Mouse (Mus musculus): ENCODE measurements around the gene 1300017J02Rik. TPM values are rescaled to one million over a fixed set of nuclear protein-coding genes. Genes with fewer than 3 reads are reported as not detected.

Gene 1300017J02Rik
- polyA plus RNA-seq, 1 experiment from 2014 or later = 1.9 TPM

- DNase-seq (ENCODE audit: low spot score) (no peak), ATAC-seq (ENCODE audit: insufficient number of reproducible peaks, low FRiP score, low TSS enrichment, low read depth) (no peak)
- Histone ChIP-seq H3K27me3 (ENCODE audit: control insufficient read depth, insufficient read depth, low read length) (no peaks in the 10 kb centered on the region), H3K4me2 (ENCODE audit: low read depth, severe bottlenecking) (no peak overlapping the region), H3K27ac (replicated peaks; ENCODE audit: low read depth, low read length) (no peak overlapping the region), H3K9ac (ENCODE audit: low read length) (no peak overlapping the region), H3K4me3 (ENCODE audit: low read depth, low read length) (no peak overlapping the region), H3K9me3 (ENCODE audit: control insufficient read depth, low read length) (no peaks in the 10 kb centered on the region), H3K36me3 (ENCODE audit: control insufficient read depth, insufficient read depth, low read length) (no peaks in the 10 kb centered on the region), H3K4me1 (ENCODE audit: control insufficient read depth, insufficient read depth, low read length) (no peaks in the 10 kb centered on the region)
- WGBS = 87% methylated on average over 7 of the region's 7 CpGs
Measured at GRCm38 (mm10) chr9:103232232-103233005, 72.5 kb downstream of the 1300017J02Rik start.

- Histone ChIP-seq H3K36me3 (ENCODE audit: control insufficient read depth, insufficient read depth, low read length) (no peaks in the 10 kb centered on the region), H3K9ac (ENCODE audit: low read length) (no peak within 1 kb of the TSS), H3K9me3 (ENCODE audit: control insufficient read depth, low read length) (no peaks in the 10 kb centered on the region), H3K4me2 (ENCODE audit: low read depth, severe bottlenecking) (no peak within 1 kb of the TSS), H3K27ac (replicated peaks; ENCODE audit: low read depth, low read length) (no peak within 1 kb of the TSS), H3K4me3 (ENCODE audit: low read depth, low read length) (no peak within 1 kb of the TSS), H3K4me1 (ENCODE audit: control insufficient read depth, insufficient read depth, low read length) (no peaks in the 10 kb centered on the region), H3K27me3 (ENCODE audit: control insufficient read depth, insufficient read depth, low read length) (no peaks in the 10 kb centered on the region)
- ATAC-seq (ENCODE audit: insufficient number of reproducible peaks, low FRiP score, low TSS enrichment, low read depth) (no peak), DNase-seq (ENCODE audit: low spot score) (no peak)
- 66% methylated on average over 29 of the region's 29 CpGs for WGBS
Measured at GRCm38 (mm10) chr9:103230151-103230951, 74.5 kb downstream of the 1300017J02Rik start, which contains the start of the genes Gm20425 and Trf. Gm20425 (minus strand) TSS chr9:103230307. Trf (minus strand) TSS chr9:103230444.

GRCm38 (mm10) chr9:103229037-103229867 lies 75.6 kb downstream of the 1300017J02Rik start:
- WGBS = 85% methylated on average over 15 of the region's 15 CpGs
- Histone ChIP-seq H3K9ac (ENCODE audit: low read length) (no peak overlapping the region), H3K27ac (replicated peaks; ENCODE audit: low read depth, low read length) (no peak overlapping the region), H3K4me1 (ENCODE audit: control insufficient read depth, insufficient read depth, low read length) (no peaks in the 10 kb centered on the region), H3K36me3 (ENCODE audit: control insufficient read depth, insufficient read depth, low read length) (no peaks in the 10 kb centered on the region), H3K4me3 (ENCODE audit: low read depth, low read length) (no peak overlapping the region), H3K27me3 (ENCODE audit: control insufficient read depth, insufficient read depth, low read length) (no peaks in the 10 kb centered on the region), H3K9me3 (ENCODE audit: control insufficient read depth, low read length) (no peaks in the 10 kb centered on the region; the same call in 1 of the 2 replicates), H3K4me2 (ENCODE audit: low read depth, severe bottlenecking) (no peak overlapping the region)
- DNase-seq (ENCODE audit: low spot score) (no peak), ATAC-seq (ENCODE audit: insufficient number of reproducible peaks, low FRiP score, low TSS enrichment, low read depth) (no peak)

- Histone ChIP-seq H3K36me3 (ENCODE audit: control insufficient read depth, insufficient read depth, low read length) (no peaks in the 10 kb centered on the region), H3K9ac (ENCODE audit: low read length) (no peak overlapping the region), H3K4me3 (ENCODE audit: low read depth, low read length) (no peak overlapping the region), H3K27ac (replicated peaks; ENCODE audit: low read depth, low read length) (no peak overlapping the region), H3K4me2 (ENCODE audit: low read depth, severe bottlenecking) (no peak overlapping the region), H3K4me1 (ENCODE audit: control insufficient read depth, insufficient read depth, low read length) (no peaks in the 10 kb centered on the region), H3K27me3 (ENCODE audit: control insufficient read depth, insufficient read depth, low read length) (no peaks in the 10 kb centered on the region), H3K9me3 (ENCODE audit: control insufficient read depth, low read length) (no peaks in the 10 kb centered on the region; the same call in 1 of the 2 replicates)
- DNase-seq (ENCODE audit: low spot score) = no peak
- ATAC-seq (ENCODE audit: insufficient number of reproducible peaks, low FRiP score, low TSS enrichment, low read depth) = no peak
- WGBS = 81% methylated on average over 13 of the region's 13 CpGs
Measured at GRCm38 (mm10) chr9:103228370-103229003, 76.4 kb downstream of the 1300017J02Rik start.

GRCm38 (mm10) chr9:103227760-103228159 lies 77.1 kb downstream of the 1300017J02Rik start:
- WGBS = 87% methylated on average over 16 of the region's 16 CpGs
- no peak for DNase-seq (ENCODE audit: low spot score)
- no peak overlapping the region for H3K27ac ChIP-seq (replicated peaks; ENCODE audit: low read depth, low read length)
- no peaks in the 10 kb centered on the region; the same call in 1 of the 2 replicates for H3K9me3 ChIP-seq (ENCODE audit: control insufficient read depth, low read length)
- H3K4me3 ChIP-seq (ENCODE audit: low read depth, low read length) = no peak overlapping the region
- no peak for ATAC-seq (ENCODE audit: insufficient number of reproducible peaks, low FRiP score, low TSS enrichment, low read depth)
- no peak overlapping the region for H3K9ac ChIP-seq (ENCODE audit: low read length)
- no peak overlapping the region for H3K4me2 ChIP-seq (ENCODE audit: low read depth, severe bottlenecking)
- H3K4me1 ChIP-seq (ENCODE audit: control insufficient read depth, insufficient read depth, low read length) = no peaks in the 10 kb centered on the region
- no peaks in the 10 kb centered on the region for H3K27me3 ChIP-seq (ENCODE audit: control insufficient read depth, insufficient read depth, low read length)
- H3K36me3 ChIP-seq (ENCODE audit: control insufficient read depth, insufficient read depth, low read length) = no peaks in the 10 kb centered on the region

- no peak for DNase-seq (ENCODE audit: low spot score)
- Histone ChIP-seq H3K27me3 (ENCODE audit: control insufficient read depth, insufficient read depth, low read length) (no peaks in the 10 kb centered on the region), H3K9ac (ENCODE audit: low read length) (no peak overlapping the region), H3K4me3 (ENCODE audit: low read depth, low read length) (no peak overlapping the region), H3K27ac (replicated peaks; ENCODE audit: low read depth, low read length) (no peak overlapping the region), H3K4me2 (ENCODE audit: low read depth, severe bottlenecking) (no peak overlapping the region), H3K4me1 (ENCODE audit: control insufficient read depth, insufficient read depth, low read length) (no peaks in the 10 kb centered on the region), H3K9me3 (ENCODE audit: control insufficient read depth, low read length) (no peaks in the 10 kb centered on the region; the same call in 1 of the 2 replicates), H3K36me3 (ENCODE audit: control insufficient read depth, insufficient read depth, low read length) (no peaks in the 10 kb centered on the region)
- no peak for ATAC-seq (ENCODE audit: insufficient number of reproducible peaks, low FRiP score, low TSS enrichment, low read depth)
- WGBS = 95% methylated on average over 15 of the region's 15 CpGs
Measured at GRCm38 (mm10) chr9:103226806-103227205, 78.1 kb downstream of the 1300017J02Rik start.

GRCm38 (mm10) chr9:103225464-103225863 lies 79.4 kb downstream of the 1300017J02Rik start:
- no peak overlapping the region for H3K4me2 ChIP-seq (ENCODE audit: low read depth, severe bottlenecking)
- DNase-seq (ENCODE audit: low spot score) = no peak
- H3K4me1 ChIP-seq (ENCODE audit: control insufficient read depth, insufficient read depth, low read length) = no peaks in the 10 kb centered on the region
- H3K4me3 ChIP-seq (ENCODE audit: low read depth, low read length) = no peak overlapping the region
- no peaks in the 10 kb centered on the region for H3K27me3 ChIP-seq (ENCODE audit: control insufficient read depth, insufficient read depth, low read length)
- no peak overlapping the region for H3K27ac ChIP-seq (replicated peaks; ENCODE audit: low read depth, low read length)
- ATAC-seq (ENCODE audit: insufficient number of reproducible peaks, low FRiP score, low TSS enrichment, low read depth) = no peak
- no peaks in the 10 kb centered on the region for H3K36me3 ChIP-seq (ENCODE audit: control insufficient read depth, insufficient read depth, low read length)
- no peaks in the 10 kb centered on the region; the same call in 1 of the 2 replicates for H3K9me3 ChIP-seq (ENCODE audit: control insufficient read depth, low read length)
- no peak overlapping the region for H3K9ac ChIP-seq (ENCODE audit: low read length)
- 63% methylated on average over 3 of the region's 3 CpGs for WGBS
